Mouse (Mus musculus) CH12.LX (cell line): Measurements from ENCODE around the gene 1810062G17Rik. TPM values are rescaled to one million over a fixed set of nuclear protein-coding genes. Genes with fewer than 3 reads are reported as not detected.
A peak's percentile ranks its signal among the peaks of the same experiment; 100 is the strongest.

Experiments used
- DNase-seq: peaks from one replicate; pipeline ENCODE4 v3.0.0-alpha.2; 2013; ENCODE audit errors: extremely low read depth
- H3K27ac ChIP-seq: 2 replicates; pipeline ENCODE4 v1.5.1; 2012; ENCODE audit warnings: low read depth, mild to moderate bottlenecking, control low read depth, moderate library complexity; ENCODE audit not compliant: insufficient read depth
- H3K27me3 ChIP-seq: replicated peaks from 2 replicates; pipeline ENCODE3; 2012; ENCODE audit warnings: inconsistent platforms
- H3K36me3 ChIP-seq, 2 experiments: replicated peaks in 1 of 2; 2 replicates each; pipeline versions ENCODE3 to v1.6.1; 2012; ENCODE audit warnings: inconsistent platforms in 1 of 2, low read length in 1 of 2, mild to moderate bottlenecking in 1 of 2, mixed read lengths in 1 of 2, moderate library complexity in 1 of 2; ENCODE audit not compliant: control insufficient read depth in 1 of 2, insufficient read depth in 1 of 2
- H3K4me1 ChIP-seq, 2 experiments: 2 replicates each; pipeline ENCODE4 v1.6.1; 2012; ENCODE audit warnings: inconsistent platforms in 1 of 2, moderate library complexity in 1 of 2; ENCODE audit not compliant: insufficient read depth in 2 of 2, control insufficient read depth in 1 of 2
- H3K4me2 ChIP-seq: 2 replicates; pipeline ENCODE4 v1.6.1; 2012; ENCODE audit warnings: low read depth, mild to moderate bottlenecking, control low read depth; ENCODE audit not compliant: poor library complexity, insufficient read depth, severe bottlenecking
- H3K4me3 ChIP-seq, 3 experiments: fragments of 150-350 bp in 1 of 3; sonication (generic) in 1 of 3; replicated peaks in 1 of 3; 2 replicates each; pipeline versions ENCODE3 to v1.5.1; 2011 to 2012; ENCODE audit warnings: low read depth in 2 of 3, low read length in 2 of 3, mild to moderate bottlenecking in 2 of 3, moderate library complexity in 2 of 3, control low read depth in 1 of 3, improper control_type of control experiment in 1 of 3, inconsistent platforms in 1 of 3, mixed read lengths in 1 of 3; ENCODE audit not compliant: poor library complexity in 1 of 3
- H3K79me2 ChIP-seq: replicated peaks from 2 replicates; pipeline ENCODE4 v1.6.1; 2012; ENCODE audit warnings: mild to moderate bottlenecking, moderate library complexity; ENCODE audit not compliant: control insufficient read depth, poor library complexity, insufficient read depth, severe bottlenecking; ENCODE audit errors: extremely low read depth
- H3K9ac ChIP-seq: 2 replicates; pipeline ENCODE4 v1.6.1; 2012; ENCODE audit warnings: low read depth, mild to moderate bottlenecking, control low read depth, moderate library complexity; ENCODE audit not compliant: insufficient read depth
- H3K9me3 ChIP-seq: replicated peaks from 2 replicates; pipeline ENCODE3; 2012; ENCODE audit warnings: low read length, inconsistent platforms, mixed read lengths
- BHLHE40 ChIP-seq: IDR thresholded peaks from 2 replicates; pipeline ENCODE4 v1.6.1; 2011; ENCODE audit warnings: mild to moderate bottlenecking, low read depth, low read length, improper control_type of control experiment
- CHD1 ChIP-seq: IDR thresholded peaks from 2 replicates; pipeline ENCODE4 v1.6.1; 2012; ENCODE audit warnings: low read depth, low read length, improper control_type of control experiment, inconsistent platforms
- CHD2 ChIP-seq: IDR thresholded peaks from 2 replicates; pipeline ENCODE4 v1.6.1; 2011; ENCODE audit warnings: low read length, improper control_type of control experiment
- EP300 ChIP-seq: IDR thresholded peaks from 2 replicates; pipeline ENCODE4 v1.6.1; 2011; ENCODE audit warnings: low read length, improper control_type of control experiment
- ETS1 ChIP-seq: conservative IDR thresholded peaks from 2 replicates; pipeline ENCODE4 v1.6.1; 2012; ENCODE audit warnings: low read depth, mild to moderate bottlenecking, inconsistent platforms, low read length, improper control_type of control experiment, moderate library complexity
- GABPA ChIP-seq: IDR thresholded peaks from 2 replicates; pipeline ENCODE4 v1.6.1; 2012; ENCODE audit warnings: low read depth, low read length, improper control_type of control experiment, inconsistent platforms; ENCODE audit not compliant: insufficient replicate concordance
- HCFC1 ChIP-seq: IDR thresholded peaks from 2 replicates; pipeline ENCODE4 v1.6.1; 2012; ENCODE audit warnings: low read depth, mild to moderate bottlenecking, inconsistent platforms, low read length, improper control_type of control experiment
- IRF4 ChIP-seq: IDR thresholded peaks from 2 replicates; pipeline ENCODE4 v1.6.1; 2014; ENCODE audit warnings: low read depth, mild to moderate bottlenecking, inconsistent platforms, low read length, improper control_type of control experiment
- JUN ChIP-seq: IDR thresholded peaks from 2 replicates; pipeline ENCODE4 v1.6.1; 2011; ENCODE audit warnings: low read depth, mild to moderate bottlenecking, low read length, improper control_type of control experiment, moderate library complexity; ENCODE audit not compliant: insufficient read depth
- JUND ChIP-seq: conservative IDR thresholded peaks from 2 replicates; pipeline ENCODE4 v1.6.1; 2011; ENCODE audit warnings: low read depth, low read length, improper control_type of control experiment
- KAT2A ChIP-seq: IDR thresholded peaks from 2 replicates; pipeline ENCODE4 v1.6.1; 2012; ENCODE audit warnings: low read length, improper control_type of control experiment, inconsistent platforms; ENCODE audit not compliant: insufficient replicate concordance
- MAFK ChIP-seq: IDR thresholded peaks from 2 replicates; pipeline ENCODE4 v1.6.1; 2011; ENCODE audit warnings: low read length, improper control_type of control experiment; ENCODE audit not compliant: insufficient replicate concordance
- MAX ChIP-seq: IDR thresholded peaks from 2 replicates; pipeline ENCODE4 v1.6.1; 2011; ENCODE audit warnings: low read length, improper control_type of control experiment
- MAZ ChIP-seq: IDR thresholded peaks from 2 replicates; pipeline ENCODE4 v1.6.1; 2012; ENCODE audit warnings: low read depth, mild to moderate bottlenecking, inconsistent platforms, low read length, improper control_type of control experiment, moderate library complexity
- MXI1 ChIP-seq: IDR thresholded peaks from 2 replicates; pipeline ENCODE4 v1.6.1; 2011; ENCODE audit warnings: mild to moderate bottlenecking, low read depth, low read length, improper control_type of control experiment
- MYC ChIP-seq: IDR thresholded peaks from 2 replicates; pipeline ENCODE4 v1.6.1; 2011; ENCODE audit warnings: low read depth, mild to moderate bottlenecking, improper control_type of control experiment, low read length
- NELFE ChIP-seq: IDR thresholded peaks from 2 replicates; pipeline ENCODE4 v1.6.1; 2011; ENCODE audit warnings: low read depth, low read length, improper control_type of control experiment
- POLR2A ChIP-seq: IDR thresholded peaks from 2 replicates; pipeline ENCODE4 v1.6.1; 2011; ENCODE audit warnings: low read depth, mild to moderate bottlenecking, improper control_type of control experiment, low read length
- RAD21 ChIP-seq: IDR thresholded peaks from 2 replicates; pipeline ENCODE4 v1.6.1; 2011; ENCODE audit warnings: low read depth, mild to moderate bottlenecking, low read length, improper control_type of control experiment, moderate library complexity
- SMC3 ChIP-seq: IDR thresholded peaks from 2 replicates; pipeline ENCODE4 v1.6.1; 2011; ENCODE audit warnings: low read depth, low read length, improper control_type of control experiment
- TCF12 ChIP-seq: IDR thresholded peaks from 2 replicates; pipeline ENCODE4 v1.6.1; 2014; ENCODE audit warnings: low read depth, mild to moderate bottlenecking, inconsistent platforms, low read length, improper control_type of control experiment
- USF1 ChIP-seq: IDR thresholded peaks from 2 replicates; pipeline ENCODE4 v1.6.1; 2014; ENCODE audit warnings: low read depth, mild to moderate bottlenecking, inconsistent platforms, low read length, improper control_type of control experiment
- USF2 ChIP-seq: conservative IDR thresholded peaks from 2 replicates; pipeline ENCODE4 v1.6.1; 2011; ENCODE audit warnings: low read depth, low read length, improper control_type of control experiment
- ZKSCAN1 ChIP-seq: IDR thresholded peaks from 2 replicates; pipeline ENCODE4 v1.6.1; 2012; ENCODE audit warnings: low read depth, inconsistent platforms, low read length, improper control_type of control experiment, borderline replicate concordance
- dilution Hi-C: fragments of 300-500 bp; cut with MboI; formaldehyde crosslinking; loops from 2 replicates; pipeline ENCODE4 v1.14.3; 2020; ENCODE audit warnings: low sequenced_read_pairs; ENCODE audit not compliant: extremely low pct_unique_long_range_greater_than_20kb, extremely low pct_ligation_motif_present
- in situ Hi-C: fragments of 300-500 bp; cut with MboI; formaldehyde crosslinking; loops from 3 replicates; pipeline ENCODE4 v1.14.3; 2019; ENCODE audit warnings: low sequenced_read_pairs, low pct_ligation_motif_present, low pct_unique_long_range_greater_than_20kb, mixed read lengths
- polyA plus RNA-seq: library from polyadenylated mRNA; unstranded; fragments of >175 nt; gene quantifications from 2 replicates; pipeline ENCODE4 v1.2.1, GENCODE M21; 2012; ENCODE audit warnings: low read depth; ENCODE audit not compliant: insufficient read length
- total RNA-seq, 2 experiments: library from RNA; depleted of rRNA; stranded (reverse); fragments of 300-350 nt in 1 of 2; fragments of >200 nt in 1 of 2; gene quantifications; 2 replicates each; pipeline ENCODE4 v1.2.3; 2012 to 2014

1810062G17Rik gene
- total and polyA plus RNA-seq, 3 experiments = 3.1 to 3.9 (median 3.3) TPM

- no peak for TF ChIP-seq JUN
- no peak for TF ChIP-seq POLR2A
- TF ChIP-seq, all 38 proteins: peak for 0
Observed at GRCm38 (mm10) chr3:36478776-36479175, 3.0 kb downstream of the 1810062G17Rik start (continued).

GRCm38 (mm10) chr3:36480486-36480885, 4.7 kb downstream of the 1810062G17Rik start:
- no peak overlapping the region for H3K27ac ChIP-seq
- DNase-seq = no peak
- no peaks in the 10 kb centered on the region for H3K9me3 ChIP-seq
- H3K36me3 ChIP-seq = no peaks in the 10 kb centered on the region
- no peaks in the 10 kb centered on the region for H3K27me3 ChIP-seq
- H3K4me2 ChIP-seq = no peak overlapping the region
- TF ChIP-seq MXI1 (no peak), SMC3 (no peak), USF1 (no peak), KAT2A (no peak), RAD21 (no peak), MAX (no peak), HCFC1 (no peak), USF2 (no peak), CHD1 (no peak), MAFK (no peak), ZKSCAN1 (no peak), MAZ (no peak), NELFE (no peak), MYC (no peak)
- dilution Hi-C loops = no loop called here
- no peaks in the 10 kb centered on the region for H3K79me2 ChIP-seq
- H3K4me3 ChIP-seq = no peak overlapping the region
- H3K4me1 ChIP-seq = peaks cover 9 to 32% of the 10 kb centered on the region in 2 experiments; a peak in 3 of 4 replicates
- no peak overlapping the region for H3K9ac ChIP-seq
- in situ Hi-C loops = no loop called here

- no peaks in the 10 kb centered on the region for H3K36me3 ChIP-seq
- in situ Hi-C loops = no loop called here
- H3K27me3 ChIP-seq = no peaks in the 10 kb centered on the region
- peaks cover under 1% of the 10 kb centered on the region for H3K9me3 ChIP-seq
- no peak overlapping the region for H3K9ac ChIP-seq
- TF ChIP-seq JUND (peak; percentile 59; the same call in 1 of the 2 replicates), BHLHE40 (peak; percentile 73), JUN (peak; percentile 48; the same call in 1 of the 2 replicates), GABPA (no peak), IRF4 (peak; percentile 83), CHD2 (no peak), SMC3 (no peak), EP300 (peak; percentile 61; the same call in 1 of the 2 replicates), POLR2A (no peak), RAD21 (no peak), TCF12 (0 out of 2 replicates have a peak, but pooled peaks have one; percentile 29), ETS1 (peak; percentile 70)
- H3K79me2 ChIP-seq = no peaks in the 10 kb centered on the region
- H3K4me3 ChIP-seq = no peak overlapping the region
- dilution Hi-C loops = no loop called here
- no peak for DNase-seq
- H3K4me1 ChIP-seq = peaks cover 9 to 29% of the 10 kb centered on the region in 2 experiments; a peak in 3 of 4 replicates
- no peak overlapping the region for H3K27ac ChIP-seq
- peak overlapping the region; percentile 64 for H3K4me2 ChIP-seq
Observed at GRCm38 (mm10) chr3:36481776-36482193, 6.0 kb downstream of the 1810062G17Rik start.
